Mouse (Mus musculus) ES-E14 (cell line): Measurements from ENCODE around the gene Gm28845.

Experiments
- CHD2 ChIP-seq: IDR thresholded peaks from 2 replicates; pipeline ENCODE4 v1.6.1; 2014; ENCODE audit warnings: mild to moderate bottlenecking, low read depth, low read length, inconsistent platforms
- MAFK ChIP-seq: IDR thresholded peaks from 2 replicates; pipeline ENCODE4 v1.6.1; 2014; ENCODE audit warnings: mild to moderate bottlenecking, low read depth, low read length, inconsistent platforms; ENCODE audit not compliant: insufficient read depth
- ZC3H11A ChIP-seq: IDR thresholded peaks from 2 replicates; pipeline ENCODE4 v1.6.1; 2012; ENCODE audit warnings: low read depth, mild to moderate bottlenecking, inconsistent platforms, low read length, borderline replicate concordance
- ZNF384 ChIP-seq: IDR thresholded peaks from 2 replicates; pipeline ENCODE4 v1.6.1; 2012; ENCODE audit warnings: low read depth, low read length, inconsistent platforms

- TF ChIP-seq ZNF384 (no peak), ZC3H11A (no peak), MAFK (no peak), CHD2 (no peak)
Measured at GRCm38 (mm10) chr1:65167496-65167895, 48.1 kb upstream of the Gm28845 start.
